Mouse (Mus musculus) liver, embryonic 14.5 days (tissue): Measurements from ENCODE around the gene Ccdc146.

ENCODE experiments used
- CTCF ChIP-seq: IDR thresholded peaks from 2 replicates; pipeline ENCODE4 v1.5.1; 2016; ENCODE audit warnings: antibody characterized with exemption, low read depth, control low read depth
- EP300 ChIP-seq: IDR thresholded peaks from 2 replicates; pipeline ENCODE4 v1.6.1; 2016; ENCODE audit warnings: antibody characterized with exemption, low read depth

DNA sequence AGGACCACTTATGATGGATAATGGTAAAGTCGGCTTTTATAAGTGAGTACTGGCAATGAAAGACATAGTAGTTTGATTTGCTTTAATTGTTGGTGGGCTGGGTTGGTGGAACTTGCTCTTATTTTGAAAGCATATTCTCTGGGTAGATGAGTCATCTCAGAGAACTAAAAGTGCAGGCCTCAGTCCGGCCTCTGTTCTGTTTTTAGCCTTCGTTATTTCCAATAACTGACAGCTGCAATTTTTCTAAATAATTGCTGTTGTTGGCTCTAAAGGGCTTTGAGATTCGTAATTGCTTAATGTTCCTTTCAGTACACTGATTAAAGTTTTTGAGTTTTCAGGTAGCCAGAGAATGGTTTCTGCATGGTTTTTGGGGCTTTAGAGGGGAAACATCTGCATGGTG is 153.7 kb downstream of the Ccdc146 start:
- TF ChIP-seq CTCF = no peak
- no peak for TF ChIP-seq EP300
